Mouse (Mus musculus): ENCODE data around the gene Prss53.

- no peak for TF ChIP-seq CTCF (IDR thresholded peaks at IDR 0.05; ENCODE audit: low read depth)
- TF ChIP-seq EP300 (IDR thresholded peaks at IDR 0.05; ENCODE audit: low read depth), result no peak
Measured at GRCm38 (mm10) chr7:127922451-127923275, 31.9 kb upstream of the Prss53 start.

Data from liver, embryonic 14.5 days (tissue).